Mouse (Mus musculus) midbrain, embryonic 11.5 days (tissue): ENCODE measurements around the gene Timd4. TPM values are rescaled to one million over a fixed set of nuclear protein-coding genes. Genes with fewer than 3 reads are reported as not detected.

Source experiments
- polyA plus RNA-seq: library from polyadenylated mRNA; unstranded; fragments of >200 nt; fragmentation: Nextera tagmentation; extraction: Ambion mirVana; gene quantifications from 2 replicates; pipeline ENCODE4 v1.2.1, GENCODE M21; 2014

The Timd4 gene
- polyA plus RNA-seq, 1 experiment from 2014 or later, result 0.26 TPM

Other genes starting within 250 kb of the Timd4 start
- not detected in 2 replicates for gene BC053393, start 239.3 kb upstream of the Timd4 start, polyA plus RNA-seq
- gene Dppa1, start 181.5 kb upstream of the Timd4 start, polyA plus RNA-seq, result not detected in 2 replicates
- gene Timd2, start 103.7 kb upstream of the Timd4 start, polyA plus RNA-seq, result 0.27 TPM in 1 of 2 replicates, not detected in the other
- gene Havcr1, start 75.7 kb upstream of the Timd4 start, polyA plus RNA-seq, result not detected in 2 replicates